Mouse (Mus musculus) frontal cortex, adult (tissue): ENCODE results near the gene Fos.
A peak's percentile ranks its signal among the peaks of the same experiment; 100 is the strongest.

Experiments
- ATAC-seq: cut with Nextera tagmentation; 2 replicates; pipeline ENCODE4 v1.9.2; 2017; ENCODE audit warnings: mild to moderate bottlenecking, moderate library complexity, mixed read lengths; ENCODE audit not compliant: low TSS enrichment

Fos gene

DNA sequence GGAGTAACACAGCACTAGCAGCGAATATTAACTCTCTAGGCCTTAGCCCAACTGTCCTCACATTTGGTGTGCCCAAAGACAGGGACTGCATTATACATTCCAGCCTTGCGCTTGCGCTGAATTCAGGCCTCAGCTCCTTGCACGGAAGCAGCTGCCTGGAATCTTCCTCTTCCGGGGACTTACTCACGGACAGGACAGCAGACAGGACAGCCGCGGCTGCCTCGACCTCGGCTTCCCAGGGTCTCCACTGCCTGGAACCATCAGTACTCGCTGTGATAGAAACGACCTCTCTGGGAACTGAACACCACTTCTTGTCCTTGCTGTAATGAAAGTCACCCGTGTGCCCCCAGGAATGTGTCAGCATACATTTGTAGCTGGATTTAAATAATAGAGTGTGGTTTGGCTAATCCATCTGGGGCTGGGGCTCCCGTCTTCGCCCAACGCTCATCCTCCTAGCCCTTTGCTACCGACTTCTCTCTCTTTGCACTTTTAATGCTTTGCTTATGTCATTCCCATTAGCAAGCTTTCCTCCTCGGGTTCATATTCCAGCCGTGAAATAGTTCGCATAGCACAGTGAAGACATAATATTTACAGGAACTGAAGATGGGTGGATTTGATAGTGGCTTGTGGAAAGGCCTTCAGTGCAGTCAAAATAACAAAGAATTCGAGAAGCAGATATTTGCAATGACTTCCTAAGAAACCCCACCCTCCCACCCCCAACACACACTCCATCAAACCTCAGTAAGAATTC lies 11.6 kb upstream of the Fos start:
- ATAC-seq, result no peak

DNA sequence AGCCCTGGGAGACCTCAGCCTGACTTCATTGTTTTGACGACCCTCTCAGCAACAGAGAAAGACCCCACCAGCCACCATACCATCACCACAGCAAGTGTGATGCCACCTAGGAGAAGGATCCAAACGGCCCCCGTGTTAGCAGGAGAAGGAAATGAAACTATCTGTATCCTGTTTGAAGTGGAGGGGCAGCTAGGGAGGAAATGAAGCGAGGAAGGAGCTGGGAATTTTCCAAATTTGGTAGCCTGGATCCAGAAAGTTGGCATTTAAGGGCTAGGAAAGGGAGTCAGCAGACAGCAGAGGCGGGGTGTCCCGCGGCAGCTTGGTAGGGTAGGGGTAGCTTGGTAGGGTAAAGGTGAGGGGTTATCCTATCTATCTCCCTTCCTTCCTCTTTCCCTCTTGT lies 10.9 kb upstream of the Fos start:
- no peak for ATAC-seq

DNA sequence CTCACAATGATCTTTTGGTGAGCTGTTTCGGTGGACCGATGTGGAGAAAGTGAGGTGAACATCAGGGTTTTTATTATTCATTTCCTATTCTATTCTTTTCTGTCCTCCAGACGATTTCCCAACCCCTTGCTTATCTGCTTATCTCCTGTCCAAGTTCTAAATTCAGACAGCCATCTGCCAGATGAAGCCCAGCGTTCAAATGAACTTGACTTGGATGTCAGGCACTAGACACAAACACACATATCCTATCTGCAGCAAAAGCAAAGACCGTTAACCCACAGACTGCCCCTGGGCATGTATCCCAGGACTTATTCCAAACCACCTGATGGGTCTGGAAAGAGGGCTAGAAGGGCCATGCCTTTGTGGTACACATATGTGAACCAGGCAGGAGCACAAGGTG lies 9.3 kb upstream of the Fos start:
- ATAC-seq, result no peak

DNA sequence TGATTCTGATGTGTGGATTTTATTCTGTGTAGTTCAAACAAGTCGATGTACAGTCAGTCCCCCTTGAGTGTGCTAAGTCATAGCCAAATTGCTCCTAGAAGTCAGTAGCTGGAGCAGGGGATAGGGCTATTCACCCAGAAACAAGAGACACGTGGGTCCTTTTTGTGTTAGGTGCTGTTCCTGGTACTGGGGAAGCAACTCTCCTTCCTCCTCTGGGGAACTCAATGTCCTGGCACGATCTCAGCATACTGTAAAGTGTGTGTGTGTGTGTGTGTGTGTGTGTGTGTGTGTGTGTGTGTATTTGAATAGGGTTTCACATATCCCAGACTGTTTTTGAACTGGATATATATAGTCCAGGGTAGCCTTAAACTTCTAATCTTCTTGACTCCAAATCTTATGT lies 8.8 kb upstream of the Fos start:
- ATAC-seq, result no peak

DNA sequence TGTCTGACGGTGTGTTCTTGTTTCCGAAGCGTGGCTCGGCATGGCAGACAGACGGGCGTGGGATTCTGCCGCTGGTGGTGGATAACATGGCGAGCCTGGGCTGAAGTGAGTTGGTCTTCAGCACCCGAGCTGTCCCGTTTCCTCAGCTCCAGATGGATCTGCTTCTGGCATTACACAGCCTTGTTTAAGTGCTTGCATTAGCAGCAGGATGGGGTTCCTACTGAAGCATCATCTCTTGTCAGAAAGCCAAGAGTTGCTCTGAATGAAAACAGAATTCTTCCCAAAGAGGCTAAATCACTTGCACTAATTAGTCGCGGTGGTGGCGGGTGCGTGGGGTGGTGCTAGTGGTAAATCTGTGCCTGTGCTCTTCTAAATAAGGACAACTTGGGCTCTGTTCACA lies 5.8 kb upstream of the Fos start:
- peak; percentile 75 for ATAC-seq

DNA sequence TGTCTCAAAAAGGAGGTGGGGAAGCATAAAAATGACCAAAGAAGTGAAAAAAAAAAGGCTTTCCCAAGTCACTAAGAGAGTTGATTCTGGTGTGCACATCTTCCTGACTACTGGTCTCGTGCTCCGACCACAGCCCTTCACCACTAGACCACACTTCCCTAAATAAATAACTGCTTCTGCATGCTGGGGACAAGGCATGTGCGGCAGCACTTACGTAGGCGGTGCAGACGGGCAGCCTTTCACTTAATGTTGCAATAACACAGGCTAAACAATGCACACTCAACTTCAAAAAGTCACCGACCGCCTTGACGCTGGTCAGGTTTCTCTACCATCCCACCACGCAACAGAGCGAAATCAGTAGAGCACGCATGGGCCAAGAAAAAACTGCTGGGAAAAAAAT lies 5.0 kb upstream of the Fos start:
- no peak for ATAC-seq

DNA sequence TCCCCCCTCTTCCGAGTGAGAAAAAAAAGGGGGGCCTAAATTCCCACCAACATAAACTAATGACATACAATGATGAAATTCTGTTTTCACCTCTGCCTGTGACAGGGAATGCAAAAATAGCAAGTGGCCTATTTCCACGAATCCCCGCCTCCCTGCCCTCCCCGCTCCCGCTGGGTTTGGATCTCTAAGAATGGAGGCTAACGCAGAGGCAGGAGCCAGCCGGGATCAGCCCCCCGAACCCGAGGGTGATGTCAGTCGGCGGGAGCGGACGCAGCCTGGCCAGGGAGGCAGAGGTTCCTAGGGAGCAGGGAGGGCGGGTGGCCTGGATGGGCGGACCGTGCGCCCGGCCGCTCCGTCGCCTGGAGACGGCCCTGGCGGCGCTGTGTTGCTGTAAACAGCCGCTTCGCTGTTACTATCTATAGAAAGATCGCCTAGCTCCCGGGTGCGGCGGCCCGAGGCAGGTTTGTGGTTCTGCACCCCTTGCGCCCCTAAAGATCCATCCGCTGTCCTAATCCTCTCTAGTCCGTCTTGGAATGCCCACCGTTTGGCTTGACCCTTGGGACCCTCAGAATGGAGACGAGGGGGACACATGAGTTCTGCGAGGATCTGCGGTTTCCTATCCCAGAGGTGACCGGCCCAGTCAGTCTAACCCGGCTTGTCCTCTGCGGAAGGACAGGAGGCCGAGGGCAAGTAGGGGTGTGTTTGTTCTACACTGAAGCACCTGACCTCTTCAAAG lies 1.6 kb upstream of the Fos start:
- ATAC-seq, result no peak

DNA sequence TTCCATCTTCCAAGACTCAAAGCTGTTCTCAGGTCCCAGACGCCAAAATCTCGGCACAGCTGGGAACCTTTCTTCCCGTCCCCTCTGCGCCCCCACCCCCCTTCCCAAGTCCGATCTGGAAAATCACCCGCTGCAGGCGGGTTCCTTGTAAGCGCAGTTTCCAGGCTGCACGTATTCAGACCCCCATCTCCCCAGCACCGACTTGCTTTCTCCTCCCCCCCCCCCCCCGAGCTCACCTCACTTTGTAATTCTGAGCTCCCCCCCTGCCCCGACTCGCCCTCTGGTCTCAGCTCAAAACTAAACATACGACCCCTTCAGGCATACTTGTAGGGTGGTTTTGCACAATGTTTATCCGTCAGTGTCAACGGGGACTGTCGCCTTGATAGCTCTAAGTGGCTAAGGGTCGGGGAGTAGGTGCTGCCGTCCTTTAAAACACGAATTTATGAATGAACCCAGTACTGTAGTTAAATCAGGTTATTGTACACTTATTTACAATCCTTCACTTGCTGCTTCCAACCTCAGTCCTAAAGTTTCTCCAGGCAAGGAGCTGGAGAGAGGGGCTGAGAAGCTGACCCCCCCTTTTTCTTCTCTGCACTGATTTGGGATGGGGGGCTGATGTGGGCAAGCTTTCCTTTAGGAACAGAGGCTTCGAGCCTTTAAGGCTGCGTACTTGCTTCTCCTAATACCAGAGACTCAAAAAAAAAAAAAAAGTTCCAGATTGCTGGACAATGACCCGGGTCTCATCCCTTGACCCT lies 857 bp upstream of the Fos start:
- no peak for ATAC-seq

DNA sequence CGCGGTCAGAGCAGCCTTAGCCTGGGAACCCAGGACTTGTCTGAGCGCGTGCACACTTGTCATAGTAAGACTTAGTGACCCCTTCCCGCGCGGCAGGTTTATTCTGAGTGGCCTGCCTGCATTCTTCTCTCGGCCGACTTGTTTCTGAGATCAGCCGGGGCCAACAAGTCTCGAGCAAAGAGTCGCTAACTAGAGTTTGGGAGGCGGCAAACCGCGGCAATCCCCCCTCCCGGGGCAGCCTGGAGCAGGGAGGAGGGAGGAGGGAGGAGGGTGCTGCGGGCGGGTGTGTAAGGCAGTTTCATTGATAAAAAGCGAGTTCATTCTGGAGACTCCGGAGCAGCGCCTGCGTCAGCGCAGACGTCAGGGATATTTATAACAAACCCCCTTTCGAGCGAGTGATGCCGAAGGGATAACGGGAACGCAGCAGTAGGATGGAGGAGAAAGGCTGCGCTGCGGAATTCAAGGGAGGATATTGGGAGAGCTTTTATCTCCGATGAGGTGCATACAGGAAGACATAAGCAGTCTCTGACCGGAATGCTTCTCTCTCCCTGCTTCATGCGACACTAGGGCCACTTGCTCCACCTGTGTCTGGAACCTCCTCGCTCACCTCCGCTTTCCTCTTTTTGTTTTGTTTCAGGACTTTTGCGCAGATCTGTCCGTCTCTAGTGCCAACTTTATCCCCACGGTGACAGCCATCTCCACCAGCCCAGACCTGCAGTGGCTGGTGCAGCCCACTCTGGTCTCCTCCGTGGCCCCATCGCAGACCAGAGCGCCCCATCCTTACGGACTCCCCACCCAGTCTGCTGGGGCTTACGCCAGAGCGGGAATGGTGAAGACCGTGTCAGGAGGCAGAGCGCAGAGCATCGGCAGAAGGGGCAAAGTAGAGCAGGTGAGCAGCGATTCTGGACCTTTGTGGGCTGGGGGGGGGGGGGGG lies 875 bp downstream of the Fos start:
- ATAC-seq, result peak; percentile 31; the same call in 1 of the 2 replicates

DNA sequence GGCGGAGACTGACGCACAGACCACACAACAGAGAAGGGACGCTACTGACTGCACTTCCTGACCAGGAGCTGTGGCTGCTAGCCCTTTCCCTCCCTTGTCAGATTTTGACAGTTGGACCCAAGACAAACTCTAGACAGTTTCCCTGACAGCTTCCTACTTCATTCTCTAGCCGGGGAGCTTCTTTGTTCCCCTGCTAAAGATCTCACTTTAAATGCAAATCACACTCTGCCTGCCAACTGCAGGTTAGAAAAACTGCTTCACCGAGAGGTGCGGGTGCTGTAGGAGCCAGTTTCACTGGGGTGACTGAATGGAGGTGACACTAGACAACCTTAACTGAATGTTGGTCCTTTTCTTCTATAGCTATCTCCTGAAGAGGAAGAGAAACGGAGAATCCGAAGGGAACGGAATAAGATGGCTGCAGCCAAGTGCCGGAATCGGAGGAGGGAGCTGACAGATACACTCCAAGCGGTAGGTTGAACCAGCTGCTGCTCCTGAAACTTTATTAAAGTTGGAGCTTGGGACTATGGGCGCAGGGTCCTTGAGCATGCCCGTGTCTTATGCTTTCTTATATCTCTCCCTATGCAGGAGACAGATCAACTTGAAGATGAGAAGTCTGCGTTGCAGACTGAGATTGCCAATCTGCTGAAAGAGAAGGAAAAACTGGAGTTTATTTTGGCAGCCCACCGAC lies 1.7 kb downstream of the Fos start:
- ATAC-seq, result no peak

DNA sequence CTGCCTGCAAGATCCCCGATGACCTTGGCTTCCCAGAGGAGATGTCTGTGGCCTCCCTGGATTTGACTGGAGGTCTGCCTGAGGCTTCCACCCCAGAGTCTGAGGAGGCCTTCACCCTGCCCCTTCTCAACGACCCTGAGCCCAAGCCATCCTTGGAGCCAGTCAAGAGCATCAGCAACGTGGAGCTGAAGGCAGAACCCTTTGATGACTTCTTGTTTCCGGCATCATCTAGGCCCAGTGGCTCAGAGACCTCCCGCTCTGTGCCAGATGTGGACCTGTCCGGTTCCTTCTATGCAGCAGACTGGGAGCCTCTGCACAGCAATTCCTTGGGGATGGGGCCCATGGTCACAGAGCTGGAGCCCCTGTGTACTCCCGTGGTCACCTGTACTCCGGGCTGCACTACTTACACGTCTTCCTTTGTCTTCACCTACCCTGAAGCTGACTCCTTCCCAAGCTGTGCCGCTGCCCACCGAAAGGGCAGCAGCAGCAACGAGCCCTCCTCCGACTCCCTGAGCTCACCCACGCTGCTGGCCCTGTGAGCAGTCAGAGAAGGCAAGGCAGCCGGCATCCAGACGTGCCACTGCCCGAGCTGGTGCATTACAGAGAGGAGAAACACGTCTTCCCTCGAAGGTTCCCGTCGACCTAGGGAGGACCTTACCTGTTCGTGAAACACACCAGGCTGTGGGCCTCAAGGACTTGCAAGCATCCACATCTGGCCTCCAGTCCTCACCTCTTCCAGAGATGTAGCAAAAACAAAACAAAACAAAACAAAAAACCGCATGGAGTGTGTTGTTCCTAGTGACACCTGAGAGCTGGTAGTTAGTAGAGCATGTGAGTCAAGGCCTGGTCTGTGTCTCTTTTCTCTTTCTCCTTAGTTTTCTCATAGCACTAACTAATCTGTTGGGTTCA lies 2.5 kb downstream of the Fos start:
- ATAC-seq, result no peak

DNA sequence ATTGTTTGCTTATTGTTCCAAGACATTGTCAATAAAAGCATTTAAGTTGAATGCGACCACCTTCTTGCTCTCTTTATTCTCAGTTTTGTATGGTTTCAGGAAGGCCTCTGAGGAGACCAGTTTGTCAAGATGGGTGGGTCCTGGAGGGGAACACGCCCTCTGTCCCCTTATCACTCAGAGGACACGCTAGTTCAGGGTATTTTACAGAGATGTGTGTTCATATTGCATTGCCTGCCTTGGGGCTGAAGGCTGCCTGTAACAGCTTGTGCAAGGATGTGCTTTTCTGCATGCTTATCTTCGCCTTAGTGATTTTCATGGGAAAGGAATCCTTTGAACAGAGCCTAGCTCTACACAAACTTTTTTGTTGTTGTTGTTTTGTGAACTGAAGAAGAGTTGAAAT lies 3.5 kb downstream of the Fos start:
- ATAC-seq, result no peak

DNA sequence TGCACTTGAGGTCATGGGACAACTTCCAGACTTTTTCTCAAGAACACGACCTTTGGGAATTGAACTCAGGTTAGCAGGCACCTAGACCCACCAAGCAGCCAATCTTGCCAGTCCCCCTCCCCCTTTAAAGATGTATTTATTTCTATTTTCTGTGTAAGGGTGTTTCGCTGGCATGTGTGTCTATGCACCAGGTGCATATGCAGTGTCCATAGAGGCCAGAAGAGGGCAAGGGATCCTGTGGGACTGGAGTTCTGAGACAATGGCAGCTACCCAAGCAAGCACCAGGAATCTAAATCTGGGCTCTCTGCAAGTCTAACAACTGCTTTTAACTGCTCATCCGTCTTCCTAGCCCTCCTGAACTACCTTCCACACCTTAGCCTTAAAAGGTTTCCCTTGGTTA lies 4.1 kb downstream of the Fos start:
- ATAC-seq, result no peak

DNA sequence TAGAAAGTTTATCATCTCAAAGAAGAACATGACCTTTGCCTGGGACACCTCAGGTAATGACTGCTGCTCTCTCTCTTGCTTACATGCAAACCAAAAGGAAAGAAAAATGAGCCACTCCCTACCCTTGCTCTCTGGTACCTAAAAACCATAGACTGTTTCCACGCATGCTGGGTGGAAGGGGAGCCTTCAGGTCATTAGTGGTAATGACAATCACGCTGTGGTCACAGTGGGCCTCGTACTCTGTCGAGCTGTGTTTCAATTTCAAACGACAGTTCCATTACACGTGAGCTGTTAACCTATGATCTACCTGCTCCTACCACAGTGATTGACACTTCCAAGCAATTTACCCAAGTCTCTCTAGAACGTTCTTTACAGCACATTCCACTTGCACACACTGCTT lies 5.0 kb downstream of the Fos start:
- no peak for ATAC-seq

DNA sequence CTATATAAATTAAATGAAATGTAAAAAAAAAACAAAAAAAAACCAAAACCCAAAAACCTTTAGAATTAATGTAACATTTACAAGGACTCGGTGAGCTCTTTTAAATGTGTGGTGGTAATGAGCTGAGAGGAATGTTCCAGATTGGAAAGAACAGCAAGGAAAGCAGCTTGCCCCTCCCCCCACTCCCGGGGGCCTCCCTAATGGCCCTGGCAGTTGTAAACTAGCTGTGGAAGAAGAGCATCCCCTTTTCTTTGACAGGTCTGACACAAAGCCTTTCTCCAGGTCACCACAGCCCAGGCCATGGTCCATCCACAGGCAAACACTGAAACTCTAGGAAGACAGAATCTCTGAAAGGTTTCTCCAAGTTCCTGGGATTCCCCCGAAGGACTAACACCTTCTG lies 5.5 kb downstream of the Fos start:
- ATAC-seq, result no peak

DNA sequence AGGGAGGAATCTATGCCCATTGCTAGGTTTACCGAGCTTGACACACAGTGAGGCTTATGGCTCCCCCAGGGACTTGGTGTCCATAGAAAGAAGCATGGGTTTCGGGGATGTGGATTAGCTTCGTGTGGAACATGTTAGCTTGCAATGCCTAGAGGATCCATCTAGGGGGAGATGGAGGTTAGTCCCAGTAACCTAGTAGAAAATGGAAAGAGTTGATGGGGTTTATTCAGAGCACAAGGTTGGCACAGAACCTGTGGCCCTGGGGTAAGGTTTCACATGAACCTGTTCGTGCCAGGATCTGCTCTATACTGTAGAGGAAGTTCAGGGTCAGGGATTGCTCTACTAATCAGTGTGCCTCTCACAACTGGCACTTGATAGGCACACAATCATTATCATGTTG lies 9.5 kb downstream of the Fos start:
- ATAC-seq, result no peak

DNA sequence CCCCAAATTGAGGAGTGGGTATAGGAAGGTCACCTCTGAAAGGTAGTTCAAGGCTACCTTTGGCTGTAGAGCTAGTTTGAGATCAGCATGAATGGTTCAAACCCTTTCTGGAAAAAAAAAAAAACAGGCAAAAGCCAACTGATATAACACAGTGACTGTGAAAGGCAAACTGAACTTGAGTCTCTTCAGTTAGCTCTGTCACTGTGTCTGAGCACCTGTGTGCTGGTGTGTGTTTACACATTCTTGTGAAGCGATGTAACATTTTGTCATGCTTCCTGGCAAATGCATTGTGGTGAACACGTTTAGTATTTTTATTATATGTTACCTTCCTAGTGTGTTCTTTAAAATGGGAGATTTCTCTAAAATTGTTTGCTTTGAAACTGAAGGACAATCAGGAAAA lies 11.0 kb downstream of the Fos start:
- no peak for ATAC-seq

DNA sequence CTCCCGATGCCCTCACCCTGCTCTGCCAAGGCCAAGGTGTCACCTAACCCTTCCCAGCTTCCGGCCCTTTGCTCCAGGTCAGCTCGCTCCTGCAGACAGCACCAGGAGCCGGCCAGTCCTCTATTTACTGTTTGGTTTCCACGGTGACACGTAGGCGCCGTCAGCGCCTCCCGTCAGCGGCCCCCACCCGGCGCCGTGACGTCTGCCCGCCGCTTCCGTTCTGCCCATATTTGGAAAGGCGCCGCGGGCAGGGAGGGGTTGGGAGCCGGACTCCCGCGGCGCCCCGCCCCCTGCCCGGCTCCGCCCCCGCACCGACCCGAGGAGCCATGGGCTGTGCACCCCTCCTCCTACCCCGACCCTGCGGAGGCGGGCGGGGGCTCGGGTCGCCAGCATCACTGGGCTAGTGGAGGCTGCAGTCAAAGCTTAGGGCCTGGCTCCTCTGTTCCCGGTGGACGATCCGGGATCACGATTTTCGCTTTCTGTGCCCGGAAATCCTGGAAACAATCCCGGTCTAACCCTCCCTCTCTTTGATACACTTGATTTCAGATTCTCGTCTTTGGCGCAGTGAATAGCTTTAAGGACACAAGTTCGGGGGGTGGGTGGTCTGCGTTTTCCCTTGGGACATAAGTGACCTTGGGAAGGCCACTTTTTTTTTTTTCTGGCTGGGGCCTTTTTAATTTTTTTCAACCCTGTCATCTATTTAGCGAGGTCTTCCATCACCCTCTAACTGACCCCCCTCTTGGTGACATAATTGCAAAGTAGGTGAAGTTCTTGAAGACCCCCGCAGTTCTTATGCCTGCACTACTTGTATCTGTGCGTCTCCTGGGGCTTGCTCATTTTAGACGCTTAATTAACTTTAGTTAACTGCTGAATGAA lies 12.4 kb downstream of the Fos start:
- ATAC-seq, result peak; percentile 89

DNA sequence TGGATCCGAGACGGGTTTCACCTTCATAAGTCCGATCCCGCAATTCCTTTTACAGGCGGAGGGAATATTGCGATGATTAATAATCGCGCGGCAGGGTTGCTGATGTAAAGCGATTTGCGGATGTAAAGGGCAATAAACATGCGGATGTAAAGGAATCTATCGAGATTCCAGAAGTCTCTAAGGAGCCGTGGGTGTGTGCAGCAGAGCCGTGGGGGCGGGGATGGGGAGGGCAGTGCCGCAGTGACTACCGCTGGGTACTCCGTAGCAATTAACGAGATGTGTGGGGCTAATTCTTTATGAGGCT lies 13.0 kb downstream of the Fos start:
- no peak for ATAC-seq
